In the genomic region with DNA sequence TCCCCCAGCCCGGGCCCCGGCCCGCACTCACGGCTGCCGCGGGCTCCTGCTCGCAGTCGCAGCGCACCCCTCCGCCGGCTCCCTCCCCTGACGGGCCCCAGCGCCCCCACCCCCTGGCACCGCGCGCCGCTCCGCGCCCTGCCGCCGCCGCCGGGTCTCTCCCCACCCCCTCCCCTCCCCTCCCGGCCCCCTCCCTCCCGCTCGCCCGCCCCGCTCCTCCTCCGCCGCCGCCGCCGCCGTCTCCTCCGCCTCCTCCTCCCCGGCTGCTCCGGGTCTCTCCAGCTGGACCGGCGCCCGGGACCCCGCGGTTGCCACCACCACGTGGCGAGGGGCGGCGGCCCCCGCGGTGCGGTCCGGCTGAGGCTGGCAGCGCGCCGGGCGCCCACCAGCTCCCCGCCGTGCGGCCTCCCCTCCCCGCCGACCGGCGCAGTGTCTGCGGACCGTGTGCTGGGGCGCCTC, we compare ENCODE assay signal across 8 mouse cellular contexts. TPM values are rescaled to one million over a fixed set of nuclear protein-coding genes. Genes with fewer than 3 reads are reported as not detected.
DNase-seq lines count a peak whose midpoint lies in the region; ATAC-seq lines count a peak whose summit lies in the region.

Gene Tbkbp1, minus strand, starts transcription at position 153 of the 459 bp plus-strand sequence.

- peaks cover 7% of the 10 kb centered on the region; the same call in 1 of the 2 replicates for H3K9me3 ChIP-seq in erythroblast, embryonic 14.5 days (ENCODE audit: control insufficient read depth, low read length)
- no peaks in the 10 kb centered on the region for H3K9me3 ChIP-seq in embryonic facial prominence, embryonic 15.5 days (replicated peaks)
- no peaks in the 10 kb centered on the region for H3K9me3 ChIP-seq in midbrain, embryonic 14.5 days (ENCODE audit: control insufficient read depth, low read length)

- peak within 1 kb of the TSS; percentile 87 for H3K4me2 ChIP-seq in embryonic facial prominence, embryonic 15.5 days (replicated peaks)
- H3K4me2 ChIP-seq in midbrain, embryonic 14.5 days (ENCODE audit: low read length): peak within 1 kb of the TSS; percentile 77

- H3K27ac ChIP-seq in embryonic facial prominence, embryonic 15.5 days (replicated peaks): peak within 1 kb of the TSS; percentile 93
- H3K27ac ChIP-seq in midbrain, embryonic 14.5 days (replicated peaks; ENCODE audit: low read depth, low read length): peak within 1 kb of the TSS; percentile 96

- H3K36me3 ChIP-seq in erythroblast, embryonic 14.5 days (ENCODE audit: control insufficient read depth): peaks cover 27% of the 10 kb centered on the region
- H3K36me3 ChIP-seq in embryonic facial prominence, embryonic 15.5 days: peaks cover 22% of the 10 kb centered on the region
- H3K36me3 ChIP-seq in midbrain, embryonic 14.5 days (ENCODE audit: control insufficient read depth, insufficient read depth, low read length): peaks cover 17% of the 10 kb centered on the region

- H3K4me1 ChIP-seq in erythroblast, embryonic 14.5 days (ENCODE audit: control insufficient read depth): peaks cover 7% of the 10 kb centered on the region
- peaks cover 53% of the 10 kb centered on the region for H3K4me1 ChIP-seq in embryonic facial prominence, embryonic 15.5 days
- H3K4me1 ChIP-seq in midbrain, embryonic 14.5 days (ENCODE audit: control insufficient read depth, insufficient read depth, low read length): peaks cover 21% of the 10 kb centered on the region

- ATAC-seq in erythroblast, adult 5-6 weeks (replicated peaks; ENCODE audit: low FRiP score, poor library complexity, severe bottlenecking): no peak
- peak; percentile 8; the same call in 1 of the 2 replicates for ATAC-seq in embryonic facial prominence, embryonic 15.5 days (ENCODE audit: insufficient number of reproducible peaks, low FRiP score, low TSS enrichment, low read depth)
- ATAC-seq in midbrain, embryonic 14.5 days (ENCODE audit: low FRiP score, low TSS enrichment): peak; percentile 39

- peak within 1 kb of the TSS; percentile 64 for H3K9ac ChIP-seq in embryonic facial prominence, embryonic 15.5 days
- H3K9ac ChIP-seq in midbrain, embryonic 14.5 days (replicated peaks; ENCODE audit: low read length): peak within 1 kb of the TSS; percentile 81

- peaks cover 78% of the 10 kb centered on the region for H3K27me3 ChIP-seq in erythroblast, embryonic 14.5 days (ENCODE audit: control insufficient read depth)
- no peaks in the 10 kb centered on the region for H3K27me3 ChIP-seq in embryonic facial prominence, embryonic 15.5 days
- H3K27me3 ChIP-seq in midbrain, embryonic 14.5 days (ENCODE audit: control insufficient read depth, insufficient read depth, low read length): no peaks in the 10 kb centered on the region

- H3K4me3 ChIP-seq in erythroblast, embryonic 14.5 days (replicated peaks): peak within 1 kb of the TSS; percentile 49
- H3K4me3 ChIP-seq in embryonic facial prominence, embryonic 15.5 days (replicated peaks): peak within 1 kb of the TSS; percentile 77
- peak within 1 kb of the TSS; percentile 73 for H3K4me3 ChIP-seq in midbrain, embryonic 14.5 days (replicated peaks; ENCODE audit: low read depth, low read length)

- intact Hi-C loops in heart, postnatal 36 days (cut with DNase I): loop anchor here (2.0 kb wide), 1 partner anchor 35 kb away; the partner anchor contains the start of gene Kpnb1
- intact Hi-C loops in left cerebral cortex, postnatal 36 days (cut with DNase I): no loop called here

- peak; percentile 38 for DNase-seq in ZHBTc4 (ENCODE audit: low read depth, low spot score)
- DNase-seq in heart, postnatal 36 days: peak; percentile 38 to 60
- peak in 1 of 2 experiments; percentile 57 for DNase-seq in left cerebral cortex, postnatal 36 days (ENCODE audit: low spot score in 2 of 2)
- peak; percentile 78 for DNase-seq in midbrain, embryonic 14.5 days
- no peak for DNase-seq in spleen, postnatal 14 days (ENCODE audit: low spot score in 2 of 2)

- WGBS in embryonic facial prominence, embryonic 15.5 days: 1% methylated on average over 40 of the region's 64 CpGs
- under 1% methylated on average over 39 of the region's 64 CpGs for WGBS in midbrain, embryonic 14.5 days

RNA-seq across cellular contexts. Expression of gene Tbkbp1, which starts in this region (rescaled TPM):
- 0.12 and 0.15 TPM in 2 replicates for polyA plus RNA-seq in erythroblast, embryonic 14.5 days (2012)
- total RNA-seq in erythroblast, adult 5-6 weeks (2015; ENCODE audit: low replicate concordance): 0.96 and 2.7 TPM in 2 replicates
- total RNA-seq in erythroblast, adult 5-6 weeks (2017; ENCODE audit: low replicate concordance): 0.70 and 6.3 TPM in 2 replicates
- 8.9 and 9.5 TPM in 2 replicates for polyA plus RNA-seq in embryonic facial prominence, embryonic 15.5 days (2015; fragmentation: Nextera tagmentation; extraction: Ambion mirVana)
- total RNA-seq in heart, postnatal 36 days (2021): 10 to 100 TPM; 11.0 to 15.3 TPM
- 10 to 100 TPM; 42.9 to 53.7 TPM for total RNA-seq in left cerebral cortex, postnatal 36 days (2021)
- 9.1 and 9.2 TPM in 2 replicates for polyA plus RNA-seq in midbrain, embryonic 14.5 days (2014; fragmentation: Nextera tagmentation; extraction: Ambion mirVana)

Comparison
In these comparisons a context has a peak if more than half of its experiments do, and no peak if none do; other contexts are left out.
1. DNase-seq: peak in ZHBTc4 (single experiment), heart, postnatal 36 days (2 of 2) and midbrain, embryonic 14.5 days (single experiment); none in spleen, postnatal 14 days (0 of 2).
2. Peak in every context shown above with its lines, with median percentiles within 50 percentile points of each other: H3K4me3 ChIP-seq.